ENCODE assay signal across 7 mouse cellular contexts in the genomic region with DNA sequence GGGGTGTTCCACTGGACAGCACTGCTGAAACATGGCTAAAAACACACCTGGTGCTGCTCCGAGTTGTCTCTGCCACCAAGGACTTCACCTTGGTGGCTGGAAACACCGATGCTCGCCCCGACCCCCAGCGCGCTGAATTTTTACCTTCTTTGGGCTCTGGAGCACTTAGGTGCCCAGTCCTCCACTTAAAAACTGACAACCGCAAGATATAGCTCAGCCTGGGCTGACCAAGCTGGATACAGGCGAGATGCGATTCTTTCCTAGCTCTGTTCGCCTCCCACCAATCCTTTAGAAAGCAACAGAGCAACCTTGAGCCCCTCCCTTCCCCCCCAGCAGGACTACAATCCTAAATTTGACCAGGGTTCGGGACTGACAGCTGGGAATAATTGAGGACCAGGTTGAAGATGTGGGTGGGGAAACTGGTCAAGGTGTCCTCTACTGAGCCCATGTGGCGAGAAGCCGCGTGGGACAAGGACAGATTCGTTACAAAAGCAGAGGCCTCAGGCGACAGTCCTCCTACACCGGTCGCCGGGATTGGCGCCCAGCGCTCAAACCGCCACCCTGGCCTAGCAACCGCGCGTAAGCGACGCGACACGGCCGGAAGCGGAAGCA. TPM values are rescaled to one million over a fixed set of nuclear protein-coding genes. Genes with fewer than 3 reads are reported as not detected.
DNase-seq lines count a peak whose midpoint lies in the region; ATAC-seq and TF ChIP-seq lines count a peak whose summit lies in the region.

No protein-coding gene starts in this region.

- ATAC-seq in hindbrain, embryonic 16.5 days: no peak; the same call in 1 of the 2 replicates
- peak; percentile 3 for ATAC-seq in midbrain, embryonic 11.5 days (ENCODE audit: low FRiP score)

- H3K27me3 ChIP-seq in hindbrain, embryonic 16.5 days (replicated peaks; ENCODE audit: control insufficient read depth, insufficient read depth, low read length): no peaks in the 10 kb centered on the region
- H3K27me3 ChIP-seq in midbrain, embryonic 11.5 days (ENCODE audit: control insufficient read depth, insufficient read depth, low read length): no peaks in the 10 kb centered on the region; the same call in 1 of the 2 replicates

- peak overlapping the region; percentile 79 for H3K9ac ChIP-seq in hindbrain, embryonic 16.5 days (ENCODE audit: low read depth, low read length)
- H3K9ac ChIP-seq in midbrain, embryonic 11.5 days (ENCODE audit: low read length): peak overlapping the region; percentile 68

- H3K4me1 ChIP-seq in hindbrain, embryonic 16.5 days (ENCODE audit: control insufficient read depth, insufficient read depth, low read depth, low read length): no peaks in the 10 kb centered on the region; the same call in 1 of the 2 replicates
- H3K4me1 ChIP-seq in midbrain, embryonic 11.5 days (ENCODE audit: control insufficient read depth, insufficient read depth, low read length): no peaks in the 10 kb centered on the region

- intact Hi-C loops in left cerebral cortex, adult 2 months (cut with DNase I): loop anchor here (5.0 kb wide), 2 partner anchors 264 to 649 kb away; a partner anchor contains a TSS

- peak overlapping the region; percentile 68 for H3K4me3 ChIP-seq in left cerebral cortex, adult 2 months
- H3K4me3 ChIP-seq in hindbrain, embryonic 16.5 days (ENCODE audit: low read length): peak overlapping the region; percentile 58
- H3K4me3 ChIP-seq in midbrain, embryonic 11.5 days (ENCODE audit: low read depth, low read length): peak overlapping the region; percentile 46

- no peaks in the 10 kb centered on the region for H3K9me3 ChIP-seq in hindbrain, embryonic 16.5 days (ENCODE audit: control insufficient read depth, low read length)
- H3K9me3 ChIP-seq in midbrain, embryonic 11.5 days (ENCODE audit: control insufficient read depth, low read length): no peaks in the 10 kb centered on the region

- H3K27ac ChIP-seq in left cerebral cortex, adult 2 months: peak overlapping the region; percentile 93
- peak overlapping the region; percentile 93 for H3K27ac ChIP-seq in hindbrain, embryonic 16.5 days (ENCODE audit: low read depth, low read length)
- H3K27ac ChIP-seq in midbrain, embryonic 11.5 days (ENCODE audit: low read depth, low read length): peak overlapping the region; percentile 80

- peak overlapping the region; percentile 76 for H3K4me2 ChIP-seq in hindbrain, embryonic 16.5 days (ENCODE audit: low read length)
- H3K4me2 ChIP-seq in midbrain, embryonic 11.5 days: peak overlapping the region; percentile 59

- peak in 1 of 2 experiments; percentile 79 for DNase-seq in left cerebral cortex, adult 2 months (ENCODE audit: extremely low spot score in 1 of 2, low spot score in 2 of 2)
- no peak for DNase-seq in left cerebral cortex, adult 8-10 months (ENCODE audit: low spot score in 2 of 2)
- DNase-seq in MEL-GATA-1-ER (ENCODE audit: extremely low read depth, low read depth): peak; percentile 82
- peak; percentile 65 for DNase-seq in c-Kit-positive CD71-positive TER-119-negative erythroid progenitor cells, embryonic 14.5 days (ENCODE audit: low read depth)
- peak; percentile 82 for DNase-seq in midbrain, embryonic 11.5 days (ENCODE audit: low spot score, missing footprints)
- no peak for DNase-seq in urinary bladder, postnatal 25 days (ENCODE audit: low spot score)

- WGBS in hindbrain, embryonic 16.5 days: 14% methylated on average over 15 of the region's 31 CpGs
- 19% methylated on average over 28 of the region's 31 CpGs for WGBS in midbrain, embryonic 11.5 days

- TF ChIP-seq CTCF in left cerebral cortex, adult 2 months (IDR thresholded peaks at IDR 0.05): no peak

- peaks cover 3% of the 10 kb centered on the region; the same call in 1 of the 2 replicates for H3K36me3 ChIP-seq in hindbrain, embryonic 16.5 days (ENCODE audit: control insufficient read depth, insufficient read depth, low read length)
- no peaks in the 10 kb centered on the region for H3K36me3 ChIP-seq in midbrain, embryonic 11.5 days (ENCODE audit: control insufficient read depth, insufficient read depth, low read length)

RNA-seq across cellular contexts. Expression of a gene that starts 0.7 kb away (rescaled TPM):
- 10 to 100 TPM; 24.0 to 25.9 TPM for total RNA-seq in left cerebral cortex, adult 2 months (2021)
- 10 to 100 TPM; 24.6 to 25.9 (median 25.1) TPM for total RNA-seq in left cerebral cortex, adult 8-10 months (2022)
- polyA plus RNA-seq in hindbrain, embryonic 16.5 days (2015; fragmentation: Nextera tagmentation; extraction: Ambion mirVana): 18.4 and 19.2 TPM in 2 replicates
- 35.7 and 40.7 TPM in 2 replicates for polyA plus RNA-seq in midbrain, embryonic 11.5 days (2014; fragmentation: Nextera tagmentation; extraction: Ambion mirVana)

Comparison
In these comparisons a context has a peak if more than half of its experiments do, and no peak if none do; other contexts are left out.
1. DNase-seq: peak in MEL-GATA-1-ER (single experiment), c-Kit-positive CD71-positive TER-119-negative erythroid progenitor cells, embryonic 14.5 days (single experiment) and midbrain, embryonic 11.5 days (single experiment); none in left cerebral cortex, adult 8-10 months (0 of 2) and urinary bladder, postnatal 25 days (single experiment).
2. Peak in every context shown above with its lines, with median percentiles within 50 percentile points of each other: H3K27ac ChIP-seq and H3K4me3 ChIP-seq.